Mouse (Mus musculus) urinary bladder, postnatal 4 days (tissue): Measurements from ENCODE around the gene P4ha2.

Experiments used
- DNase-seq, 2 experiments: peaks; one replicate each; pipeline ENCODE4 v3.0.0; 2021 to 2022; ENCODE audit warnings: low spot score in 2 of 2

P4ha2 gene

GRCm38 (mm10) chr11:54107239-54107638 lies 7.3 kb downstream of the P4ha2 start:
- no peak for DNase-seq

GRCm38 (mm10) chr11:54108131-54108530 lies 8.2 kb downstream of the P4ha2 start:
- DNase-seq: no peak

- DNase-seq: no peak
Measured at GRCm38 (mm10) chr11:54108894-54109293, 9.0 kb downstream of the P4ha2 start.

GRCm38 (mm10) chr11:54111291-54111690 lies 11.4 kb downstream of the P4ha2 start:
- DNase-seq: no peak

GRCm38 (mm10) chr11:54111976-54112741 lies 12.3 kb downstream of the P4ha2 start:
- no peak for DNase-seq

- peak; percentile 91 to 92 for DNase-seq
Measured at GRCm38 (mm10) chr11:54112920-54113319, 13.0 kb downstream of the P4ha2 start.

GRCm38 (mm10) chr11:54113352-54113751 lies 13.5 kb downstream of the P4ha2 start:
- no peak for DNase-seq

GRCm38 (mm10) chr11:54114746-54115145 lies 14.9 kb downstream of the P4ha2 start:
- no peak for DNase-seq

GRCm38 (mm10) chr11:54115301-54115700 lies 15.4 kb downstream of the P4ha2 start:
- no peak for DNase-seq

- no peak for DNase-seq
Measured at GRCm38 (mm10) chr11:54115911-54116310, 16.0 kb downstream of the P4ha2 start.

- no peak for DNase-seq
Measured at GRCm38 (mm10) chr11:54116406-54116805, 16.5 kb downstream of the P4ha2 start.

GRCm38 (mm10) chr11:54117096-54117495 lies 17.2 kb downstream of the P4ha2 start:
- no peak for DNase-seq

GRCm38 (mm10) chr11:54119126-54119525 lies 19.2 kb downstream of the P4ha2 start:
- no peak for DNase-seq

- no peak for DNase-seq
Measured at GRCm38 (mm10) chr11:54119740-54120360, 20.0 kb downstream of the P4ha2 start.

- no peak for DNase-seq
Measured at GRCm38 (mm10) chr11:54122416-54123264, 22.7 kb downstream of the P4ha2 start.

GRCm38 (mm10) chr11:54125982-54126648 lies 26.2 kb downstream of the P4ha2 start:
- DNase-seq: no peak

GRCm38 (mm10) chr11:54126654-54127374 lies 26.9 kb downstream of the P4ha2 start:
- no peak for DNase-seq

- no peak for DNase-seq
Measured at GRCm38 (mm10) chr11:54127397-54127796, 27.5 kb downstream of the P4ha2 start.

- no peak for DNase-seq
Measured at GRCm38 (mm10) chr11:54129955-54130354, 30.1 kb downstream of the P4ha2 start.

GRCm38 (mm10) chr11:54130721-54131120 lies 30.8 kb downstream of the P4ha2 start:
- no peak for DNase-seq

GRCm38 (mm10) chr11:54132290-54132689 lies 32.4 kb downstream of the P4ha2 start:
- DNase-seq: no peak
